Mouse (Mus musculus) kidney, embryonic 14.5 days (tissue): ENCODE measurements around the gene Mars. TPM values are rescaled to one million over a fixed set of nuclear protein-coding genes. Genes with fewer than 3 reads are reported as not detected.

Source experiments
- ATAC-seq: fragments of 200-750 bp; cut with Nextera tagmentation; 2 replicates; pipeline ENCODE4 v1.8.0; 2017; ENCODE audit warnings: moderate number of reproducible peaks, mild to moderate bottlenecking, moderate TSS enrichment, moderate library complexity; ENCODE audit not compliant: low FRiP score, low TSS enrichment
- H3K27ac ChIP-seq: fragments of 300-500 bp; sonication (generic); 2 replicates; pipeline ENCODE4 v1.5.1; 2014; ENCODE audit warnings: low read depth, mild to moderate bottlenecking, low read length, moderate library complexity, mixed read lengths
- H3K27me3 ChIP-seq: fragments of 300-500 bp; sonication (generic); 2 replicates; pipeline ENCODE4 v1.6.1; 2014; ENCODE audit warnings: mild to moderate bottlenecking, low read length; ENCODE audit not compliant: control insufficient read depth, insufficient read depth
- H3K36me3 ChIP-seq: fragments of 300-500 bp; sonication (generic); 2 replicates; pipeline ENCODE4 v1.6.1; 2014; ENCODE audit warnings: low read length, mixed read lengths; ENCODE audit not compliant: control insufficient read depth, insufficient read depth
- H3K4me1 ChIP-seq: fragments of 300-500 bp; sonication (generic); 2 replicates; pipeline ENCODE4 v1.6.1; 2014; ENCODE audit warnings: low read length, mixed read lengths; ENCODE audit not compliant: control insufficient read depth, insufficient read depth
- H3K4me2 ChIP-seq: fragments of 300-500 bp; sonication (generic); replicated peaks from 2 replicates; pipeline ENCODE4 v1.6.1; 2014; ENCODE audit warnings: low read depth, mild to moderate bottlenecking, low read length
- H3K4me3 ChIP-seq: fragments of 300-500 bp; sonication (generic); 2 replicates; pipeline ENCODE4 v1.5.1; 2014; ENCODE audit warnings: mild to moderate bottlenecking, low read length
- H3K9ac ChIP-seq: fragments of 300-500 bp; sonication (generic); 2 replicates; pipeline ENCODE4 v1.6.1; 2014; ENCODE audit warnings: low read depth, mild to moderate bottlenecking, low read length, moderate library complexity
- H3K9me3 ChIP-seq: fragments of 300-500 bp; sonication (generic); 2 replicates; pipeline ENCODE4 v1.6.1; 2016; ENCODE audit warnings: low read length; ENCODE audit not compliant: control insufficient read depth
- WGBS: fragments of 180-500 bp; shearing (Covaris S2); extraction: QIAGEN DNeasy Blood & Tissue Kit; methylation state at CpG from one replicate; pipeline ENCODE4 v1.1.7; 2014; 5-methylcytosine and 5-hydroxymethylcytosine counted together
- polyA plus RNA-seq: library from polyadenylated mRNA; unstranded; fragments of >200 nt; fragmentation: Nextera tagmentation; extraction: Ambion mirVana; gene quantifications from 2 replicates; pipeline ENCODE4 v1.2.1, GENCODE M21; 2014

The Mars gene
- polyA plus RNA-seq, 1 experiment from 2014 or later = 146 TPM

- peak overlapping the region; percentile 73 for H3K4me2 ChIP-seq
- peak; percentile 68 for ATAC-seq
Measured at GRCm38 (mm10) chr10:127339683-127340576, 28.3 kb upstream of the Mars start.

DNA sequence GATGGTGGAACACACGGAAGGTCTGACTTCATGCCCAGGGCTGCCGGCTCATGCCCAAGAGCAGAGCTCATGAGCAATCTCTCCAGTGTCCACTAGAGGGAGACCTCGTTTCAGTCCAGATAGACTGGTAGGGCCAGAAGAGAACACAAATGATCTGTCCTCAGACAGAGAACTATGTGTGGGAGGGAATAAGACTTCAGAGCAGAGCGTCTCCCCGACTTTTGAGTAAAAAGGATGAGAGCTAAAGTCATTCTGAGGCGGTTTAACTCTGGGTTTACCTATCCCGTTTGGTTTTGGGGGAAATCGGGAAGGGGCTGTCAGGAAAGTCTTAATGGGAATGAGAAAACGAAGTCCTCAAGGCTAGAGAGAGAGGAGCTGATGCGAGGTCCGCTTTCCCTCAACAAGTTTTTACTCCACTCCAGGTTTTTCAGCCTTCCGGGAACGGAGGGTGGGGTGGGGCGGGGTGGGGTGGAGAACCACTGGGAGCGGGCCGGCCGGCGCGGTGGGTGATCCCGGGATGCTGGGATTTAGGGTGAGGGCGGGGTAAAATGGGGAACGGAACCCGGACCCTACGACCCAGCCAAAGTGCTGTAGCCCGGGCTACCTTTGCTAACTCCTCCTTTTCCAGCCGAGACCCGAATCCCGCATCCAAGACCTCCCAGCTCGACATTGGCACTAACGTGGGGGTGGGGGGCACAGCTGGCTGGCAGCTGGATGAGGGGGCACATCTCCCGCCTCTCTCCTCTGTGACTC, 27.5 kb upstream of the Mars start:
- H3K27me3 ChIP-seq = peaks cover 3% of the 10 kb centered on the region; the same call in 1 of the 2 replicates
- H3K27ac ChIP-seq = peak overlapping the region; percentile 87
- under 1% methylated on average over 31 of the region's 31 CpGs for WGBS
- ATAC-seq = peak; percentile 74
- H3K36me3 ChIP-seq = peaks cover 18% of the 10 kb centered on the region
- H3K4me2 ChIP-seq = peak overlapping the region; percentile 73
- H3K9ac ChIP-seq = peak overlapping the region; percentile 57
- H3K4me1 ChIP-seq = peaks cover 9% of the 10 kb centered on the region
- H3K4me3 ChIP-seq = peak overlapping the region; percentile 53
- H3K9me3 ChIP-seq = no peaks in the 10 kb centered on the region

More at GRCm38 (mm10) chr10:127339683-127340576, 28.3 kb upstream of the Mars start:
- peaks cover 17% of the 10 kb centered on the region for H3K36me3 ChIP-seq
- H3K27me3 ChIP-seq = peaks cover 3% of the 10 kb centered on the region; the same call in 1 of the 2 replicates
- H3K4me1 ChIP-seq = peaks cover 9% of the 10 kb centered on the region
- peak overlapping the region; percentile 53 for H3K4me3 ChIP-seq
- H3K9me3 ChIP-seq = no peaks in the 10 kb centered on the region
- WGBS = under 1% methylated on average over 40 of the region's 42 CpGs
- H3K9ac ChIP-seq = peak overlapping the region; percentile 57
- peak overlapping the region; percentile 87 for H3K27ac ChIP-seq

DNA sequence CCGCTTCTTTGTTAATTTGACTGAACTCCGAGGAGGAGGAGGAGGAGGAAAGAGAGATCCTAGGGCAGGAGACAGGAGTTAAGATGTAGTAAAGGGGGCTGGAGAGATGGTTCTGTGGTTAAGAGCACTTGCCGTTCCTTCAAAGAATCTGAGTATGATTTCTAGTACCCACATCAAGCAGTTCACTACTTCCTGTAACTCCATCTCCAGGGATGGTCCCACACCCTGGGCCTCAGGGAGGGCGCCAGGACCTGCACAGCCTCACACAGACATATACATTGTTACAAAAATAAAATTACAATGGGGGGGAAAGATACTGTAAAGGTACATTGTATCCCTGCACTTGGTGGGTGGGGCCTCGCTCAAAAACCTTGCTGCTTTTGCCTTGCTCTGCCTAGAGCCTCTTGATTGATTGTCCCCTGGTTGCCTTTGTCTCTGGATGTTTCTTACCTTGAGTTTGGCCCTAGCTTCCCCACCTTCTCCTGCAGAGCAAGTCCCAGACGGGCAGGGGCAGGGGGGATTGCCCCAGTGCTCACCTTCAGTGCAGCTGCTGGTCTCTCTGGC, 26.0 kb upstream of the Mars start:
- H3K36me3 ChIP-seq = peaks cover 19% of the 10 kb centered on the region
- no peak for ATAC-seq
- 85% methylated on average over 6 of the region's 6 CpGs for WGBS

GRCm38 (mm10) chr10:127336952-127337351, 25.4 kb upstream of the Mars start:
- 71% methylated on average over 5 of the region's 5 CpGs for WGBS
- no peak overlapping the region for H3K27ac ChIP-seq
- ATAC-seq = no peak

More for the DNA sequence above, 26.0 kb upstream of the Mars start:
- H3K4me3 ChIP-seq = no peak overlapping the region
- no peak overlapping the region for H3K4me2 ChIP-seq
- H3K27me3 ChIP-seq = peaks cover 3% of the 10 kb centered on the region; the same call in 1 of the 2 replicates
- H3K4me1 ChIP-seq = peaks cover 9% of the 10 kb centered on the region
- no peak overlapping the region for H3K9ac ChIP-seq
- H3K9me3 ChIP-seq = no peaks in the 10 kb centered on the region
- H3K27ac ChIP-seq = no peak overlapping the region

DNA sequence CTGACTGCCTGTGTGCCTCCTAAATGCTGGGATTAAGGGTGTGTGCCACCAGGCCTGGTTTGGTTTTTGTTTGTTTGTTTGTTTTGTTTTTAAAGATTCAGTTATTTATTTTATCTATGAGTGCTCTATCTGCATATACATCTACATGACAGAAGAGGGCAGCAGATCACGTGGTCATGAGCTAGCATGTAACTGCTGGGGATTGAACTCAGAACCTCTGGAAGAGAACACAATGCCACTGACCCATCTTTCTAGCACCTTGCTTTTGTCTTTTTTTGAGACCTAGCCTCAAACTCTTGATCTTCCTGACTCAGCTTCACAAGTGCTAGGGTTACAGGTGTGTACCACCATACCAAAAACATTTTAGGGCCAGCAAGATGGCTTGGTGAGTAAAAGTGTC, 23.7 kb upstream of the Mars start:
- no peak for ATAC-seq
- Histone ChIP-seq H3K9me3 (no peaks in the 10 kb centered on the region), H3K4me3 (no peak overlapping the region), H3K4me2 (no peak overlapping the region), H3K4me1 (no peaks in the 10 kb centered on the region; the same call in 1 of the 2 replicates), H3K27me3 (no peaks in the 10 kb centered on the region), H3K27ac (no peak overlapping the region), H3K9ac (no peak overlapping the region), H3K36me3 (peaks cover 22% of the 10 kb centered on the region)
- 86% methylated on average over 1 of the region's 1 CpGs for WGBS

More at GRCm38 (mm10) chr10:127336952-127337351, 25.4 kb upstream of the Mars start:
- peaks cover 9% of the 10 kb centered on the region for H3K4me1 ChIP-seq
- no peak overlapping the region for H3K4me2 ChIP-seq
- no peak overlapping the region for H3K4me3 ChIP-seq
- H3K9ac ChIP-seq = no peak overlapping the region
- peaks cover 22% of the 10 kb centered on the region for H3K36me3 ChIP-seq
- H3K27me3 ChIP-seq = peaks cover 3% of the 10 kb centered on the region; the same call in 1 of the 2 replicates
- H3K9me3 ChIP-seq = no peaks in the 10 kb centered on the region

DNA sequence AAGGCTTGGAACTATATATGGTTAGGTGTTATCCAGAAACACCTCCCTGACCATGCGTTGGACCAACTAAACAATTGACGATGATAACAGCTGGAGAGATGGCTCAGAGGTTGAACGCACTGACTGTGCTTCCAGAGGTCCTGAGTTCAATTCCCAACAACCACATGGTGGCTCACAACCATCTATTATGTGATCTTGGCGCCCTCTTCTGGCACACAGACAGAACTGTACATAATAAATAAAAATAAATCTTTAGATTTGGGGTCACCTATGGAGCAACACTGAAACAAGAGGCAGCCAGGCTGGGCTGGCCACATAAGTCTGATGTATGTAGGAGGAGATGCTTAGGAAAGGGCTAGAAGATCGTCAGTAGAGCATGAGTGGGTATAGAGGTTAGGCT, 21.6 kb upstream of the Mars start:
- no peak overlapping the region for H3K9ac ChIP-seq
- peaks cover 22% of the 10 kb centered on the region for H3K36me3 ChIP-seq
- no peak overlapping the region for H3K4me2 ChIP-seq
- no peak for ATAC-seq
- peaks cover 10% of the 10 kb centered on the region for H3K27me3 ChIP-seq
- no peaks in the 10 kb centered on the region for H3K9me3 ChIP-seq
- no peaks in the 10 kb centered on the region for H3K4me1 ChIP-seq
- 71% methylated on average over 5 of the region's 5 CpGs for WGBS
- H3K4me3 ChIP-seq = no peak overlapping the region
- H3K27ac ChIP-seq = no peak overlapping the region

- Histone ChIP-seq H3K27ac (no peak overlapping the region), H3K4me2 (peak overlapping the region; percentile 30), H3K9ac (no peak overlapping the region), H3K27me3 (peaks cover 19% of the 10 kb centered on the region), H3K4me3 (0 out of 2 replicates have a peak overlapping the region, but pooled peaks have one; percentile 6), H3K36me3 (peaks cover 22% of the 10 kb centered on the region), H3K4me1 (no peaks in the 10 kb centered on the region), H3K9me3 (no peaks in the 10 kb centered on the region)
- ATAC-seq = no peak
- WGBS = 34% methylated on average over 30 of the region's 31 CpGs
Measured at GRCm38 (mm10) chr10:127332211-127332874, 20.8 kb upstream of the Mars start.

GRCm38 (mm10) chr10:127330212-127330611, 18.6 kb upstream of the Mars start:
- no peak overlapping the region for H3K4me2 ChIP-seq
- H3K36me3 ChIP-seq = peaks cover 6% of the 10 kb centered on the region; the same call in 1 of the 2 replicates
- H3K4me3 ChIP-seq = no peak overlapping the region
- WGBS = 70% methylated on average over 7 of the region's 7 CpGs
- no peak overlapping the region for H3K9ac ChIP-seq
- peaks cover 11% of the 10 kb centered on the region for H3K4me1 ChIP-seq
- peaks cover 34% of the 10 kb centered on the region for H3K27me3 ChIP-seq
- no peak for ATAC-seq
- H3K9me3 ChIP-seq = no peaks in the 10 kb centered on the region
- no peak overlapping the region for H3K27ac ChIP-seq
